Mouse (Mus musculus): ENCODE results near the gene Cstf2. TPM values are rescaled to one million over a fixed set of nuclear protein-coding genes. Genes with fewer than 3 reads are reported as not detected.

Cstf2 gene
- polyA plus RNA-seq, 1 experiment from 2014 or later = 32.1 TPM

GRCm38 (mm10) chrX:134132295-134132694 lies 73.3 kb downstream of the Cstf2 start:
- H3K27ac ChIP-seq = no peak overlapping the region
- no peaks in the 10 kb centered on the region for H3K4me1 ChIP-seq
- 25% methylated on average over 5 of the region's 5 CpGs for WGBS
- H3K27me3 ChIP-seq = peaks cover 3% of the 10 kb centered on the region; the same call in 1 of the 2 replicates
- no peak for ATAC-seq (ENCODE audit: insufficient number of reproducible peaks, low FRiP score, low TSS enrichment, low read depth)
- no peaks in the 10 kb centered on the region for H3K9me3 ChIP-seq
- H3K36me3 ChIP-seq = no peaks in the 10 kb centered on the region
- no peak overlapping the region for H3K4me2 ChIP-seq
- H3K4me3 ChIP-seq = no peak overlapping the region
- H3K9ac ChIP-seq = no peak overlapping the region

DNA sequence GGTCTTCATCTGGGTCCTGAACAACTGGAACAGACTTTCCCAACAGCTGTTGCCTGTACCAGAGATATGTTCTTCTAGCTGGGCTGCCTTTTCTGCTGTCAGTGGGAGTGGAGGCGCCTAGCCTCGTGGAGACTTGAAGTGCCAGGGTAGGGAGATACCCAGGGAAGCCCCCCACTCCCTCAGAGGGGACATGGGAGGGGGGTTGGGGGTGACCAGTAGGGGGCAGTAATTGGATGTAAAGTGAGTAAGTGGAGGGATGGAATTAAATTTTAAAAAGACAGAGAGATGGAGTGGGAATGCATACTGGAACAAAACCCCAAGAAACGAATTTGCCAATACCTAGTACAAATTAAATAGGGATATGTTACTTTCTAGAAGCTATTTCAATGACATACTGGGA lies 74.8 kb downstream of the Cstf2 start:
- 48% methylated on average over 3 of the region's 3 CpGs for WGBS
- ATAC-seq (ENCODE audit: insufficient number of reproducible peaks, low FRiP score, low TSS enrichment, low read depth) = no peak

More for the DNA sequence above, 74.8 kb downstream of the Cstf2 start:
- Histone ChIP-seq H3K4me3 (no peak overlapping the region), H3K27me3 (peaks cover 5% of the 10 kb centered on the region; the same call in 1 of the 2 replicates), H3K36me3 (no peaks in the 10 kb centered on the region), H3K9ac (no peak overlapping the region), H3K9me3 (no peaks in the 10 kb centered on the region), H3K4me2 (no peak overlapping the region), H3K27ac (no peak overlapping the region), H3K4me1 (no peaks in the 10 kb centered on the region)

Small RNA genes lying within 50 kb of the gene (microRNA-seq; reads per million reads assigned to microRNA genes)
- not detected for gene Mir3112

Other genes starting within 250 kb of the Cstf2 start
- gene Tnmd, start 208.2 kb upstream of the Cstf2 start, polyA plus RNA-seq (2015; fragmentation: Nextera tagmentation; extraction: Ambion mirVana) = 316 and 346 TPM in 2 replicates
- gene Tspan6, start 160.8 kb upstream of the Cstf2 start, polyA plus RNA-seq (2015; fragmentation: Nextera tagmentation; extraction: Ambion mirVana) = 153 and 155 TPM in 2 replicates
- 8.2 and 12.9 TPM in 2 replicates for gene Srpx2, start 150.8 kb upstream of the Cstf2 start, polyA plus RNA-seq (2015; fragmentation: Nextera tagmentation; extraction: Ambion mirVana)
- 2.5 and 2.9 TPM in 2 replicates for gene Sytl4, start 77.4 kb upstream of the Cstf2 start, polyA plus RNA-seq (2015; fragmentation: Nextera tagmentation; extraction: Ambion mirVana)
- 3.7 TPM in 2 replicates for gene Xkrx, start 102.9 kb downstream of the Cstf2 start, polyA plus RNA-seq (2015; fragmentation: Nextera tagmentation; extraction: Ambion mirVana)
- not detected in 2 replicates for gene Arl13a, start 128.3 kb downstream of the Cstf2 start, polyA plus RNA-seq (2015; fragmentation: Nextera tagmentation; extraction: Ambion mirVana)
- gene Nox1, start 162.8 kb downstream of the Cstf2 start, polyA plus RNA-seq (2015; fragmentation: Nextera tagmentation; extraction: Ambion mirVana) = 0.23 TPM in 1 of 2 replicates, not detected in the other
- 15.7 and 19.1 TPM in 2 replicates for gene Trmt2b, start 217.8 kb downstream of the Cstf2 start, polyA plus RNA-seq (2015; fragmentation: Nextera tagmentation; extraction: Ambion mirVana)
- gene Tmem35a, start 236.0 kb downstream of the Cstf2 start, polyA plus RNA-seq (2015; fragmentation: Nextera tagmentation; extraction: Ambion mirVana) = 7.4 and 8.2 TPM in 2 replicates
- gene Cenpi, start 248.9 kb downstream of the Cstf2 start, polyA plus RNA-seq (2015; fragmentation: Nextera tagmentation; extraction: Ambion mirVana) = 21.9 and 22.9 TPM in 2 replicates